Mouse (Mus musculus): ENCODE measurements around the gene Abcc2.

Abcc2 gene

DNA sequence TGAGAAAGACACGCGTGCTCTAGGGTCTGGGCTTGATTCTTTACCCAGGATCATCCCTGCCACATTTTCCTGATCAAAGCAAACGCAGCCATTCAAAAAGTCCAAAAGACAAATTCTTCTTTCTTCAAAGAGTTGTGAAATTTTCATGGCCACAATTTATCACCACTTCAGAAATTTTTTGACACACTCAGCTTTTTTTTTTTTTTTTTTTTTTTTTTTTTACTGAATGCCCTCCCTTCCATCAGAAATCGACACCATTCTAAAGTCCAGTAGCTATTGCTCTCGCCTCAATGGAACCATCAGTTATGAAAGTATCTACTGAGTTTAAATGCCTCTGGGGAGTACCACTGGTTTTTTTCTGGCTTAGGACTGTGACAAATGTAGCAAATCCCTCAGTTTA, 1.6 kb upstream of the Abcc2 start:
- DNase-seq (ENCODE audit: low spot score in 2 of 2): no peak

- DNase-seq (ENCODE audit: low spot score in 2 of 2): no peak
These were observed 2.8 kb downstream of the Abcc2 start for GRCm38 (mm10) chr19:43784761-43785160.

- DNase-seq (ENCODE audit: low spot score in 2 of 2): no peak
These were observed 4.4 kb downstream of the Abcc2 start for GRCm38 (mm10) chr19:43786249-43787026.

DNA sequence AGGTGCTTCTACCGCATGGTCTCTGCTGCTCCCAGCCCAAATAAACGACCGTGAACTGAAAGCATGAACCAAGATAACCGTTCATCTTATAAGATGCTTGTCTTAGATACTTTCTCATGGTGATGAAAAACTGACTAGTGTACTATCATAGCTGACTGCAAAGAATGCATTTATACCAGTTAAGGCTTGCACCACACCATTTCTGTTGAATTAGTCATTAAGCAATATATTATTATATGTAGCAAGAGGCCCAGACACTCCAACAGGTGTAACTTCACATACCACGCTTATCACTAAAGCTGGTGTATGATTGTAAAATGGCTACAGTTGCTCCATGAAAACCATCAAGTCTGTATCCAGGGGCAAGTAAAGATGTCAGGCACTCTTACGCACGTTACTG, 7.8 kb downstream of the Abcc2 start:
- no peak for DNase-seq (ENCODE audit: low spot score in 2 of 2)

DNA sequence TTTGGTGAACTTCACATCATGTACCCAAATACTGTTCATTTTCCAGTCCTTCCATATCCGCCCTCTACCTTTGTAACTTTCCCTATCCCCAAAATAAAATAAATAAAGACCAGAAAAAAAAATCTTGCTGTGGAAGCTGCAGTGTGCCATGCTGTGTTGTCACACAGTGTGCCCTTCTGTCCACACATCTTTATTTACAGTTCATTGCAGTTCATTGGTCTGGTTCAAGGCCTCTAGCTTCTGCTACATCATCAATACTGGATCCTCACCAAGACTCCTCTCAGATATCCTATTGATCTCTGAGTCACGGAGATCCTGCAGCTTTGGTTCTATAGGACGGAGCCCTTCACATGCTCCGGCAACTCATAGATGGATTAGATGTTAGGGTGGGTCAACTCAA, 10.5 kb downstream of the Abcc2 start:
- DNase-seq (ENCODE audit: low spot score in 2 of 2): no peak

GRCm38 (mm10) chr19:43793951-43794350, 12.0 kb downstream of the Abcc2 start:
- no peak for DNase-seq (ENCODE audit: low spot score in 2 of 2)

DNA sequence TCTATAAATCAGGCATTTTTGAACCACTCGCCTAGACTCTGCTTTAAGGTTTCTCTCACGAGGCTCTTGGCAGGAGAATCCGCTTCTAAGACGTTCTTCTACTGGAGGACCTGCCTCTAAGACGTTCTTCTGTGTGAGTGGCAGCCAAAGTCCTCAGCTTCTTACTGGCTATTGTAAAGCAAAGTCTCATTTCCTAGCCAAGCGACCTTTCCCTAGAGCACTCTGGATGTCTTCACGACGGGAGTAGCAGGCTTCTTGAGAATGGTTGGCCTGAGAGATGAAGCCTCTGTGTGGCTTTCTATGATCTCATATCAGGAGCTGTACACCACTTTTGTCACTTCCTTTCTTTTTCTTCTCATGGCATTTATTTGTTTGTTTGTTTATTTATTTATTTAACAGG, 13.5 kb downstream of the Abcc2 start:
- no peak for DNase-seq (ENCODE audit: low spot score in 2 of 2)

DNA sequence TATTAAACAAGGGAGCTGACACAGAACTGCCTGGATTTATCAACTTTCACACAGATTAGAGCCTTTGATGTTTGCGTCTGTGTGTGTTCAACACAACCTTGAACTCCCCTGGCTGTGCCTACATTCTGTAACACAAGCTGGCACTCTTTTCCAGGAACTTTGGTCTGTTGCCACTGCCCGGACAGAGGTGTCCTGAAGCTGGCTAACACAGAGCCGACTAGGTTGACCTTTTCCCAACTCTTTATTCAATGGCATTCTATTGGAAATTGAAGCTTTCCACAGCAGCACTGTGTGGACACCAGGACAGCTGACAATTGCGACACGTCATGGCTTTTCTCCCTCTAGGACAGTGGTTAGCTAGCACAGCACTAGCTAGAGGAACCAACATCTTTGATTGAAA, 15.2 kb downstream of the Abcc2 start:
- DNase-seq (ENCODE audit: low spot score in 2 of 2): no peak

- DNase-seq (ENCODE audit: low spot score in 2 of 2): no peak
These were observed 19.5 kb downstream of the Abcc2 start for GRCm38 (mm10) chr19:43801427-43802051.

DNA sequence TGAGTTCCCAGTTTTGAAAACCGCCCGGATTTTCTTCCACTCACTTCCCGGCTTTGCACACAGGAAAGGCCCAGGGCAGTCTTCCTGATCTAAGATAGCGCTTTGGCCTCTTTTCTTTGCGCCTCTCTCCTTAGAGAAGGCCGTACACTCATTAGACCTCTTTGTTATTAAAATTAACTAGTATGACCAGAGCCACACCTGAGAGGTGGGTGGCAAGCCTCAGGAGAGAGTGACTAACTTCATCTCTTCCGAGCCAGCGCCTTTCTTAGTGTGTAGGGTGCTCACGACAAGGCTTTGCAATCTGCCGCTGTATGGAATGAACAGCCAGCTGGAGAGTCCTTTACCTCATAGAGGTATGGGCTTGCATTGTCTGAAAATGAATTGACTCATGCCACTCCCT, 21.9 kb downstream of the Abcc2 start:
- no peak for DNase-seq (ENCODE audit: low spot score in 2 of 2)

GRCm38 (mm10) chr19:43809331-43809730, 27.3 kb downstream of the Abcc2 start:
- DNase-seq (ENCODE audit: low spot score in 2 of 2): no peak

- DNase-seq (ENCODE audit: low spot score in 2 of 2): no peak
These were observed 29.4 kb downstream of the Abcc2 start for GRCm38 (mm10) chr19:43811419-43811818.

GRCm38 (mm10) chr19:43813315-43813714, 31.3 kb downstream of the Abcc2 start:
- DNase-seq (ENCODE audit: low spot score in 2 of 2): no peak

GRCm38 (mm10) chr19:43815661-43816414, 33.8 kb downstream of the Abcc2 start:
- DNase-seq (ENCODE audit: low spot score in 2 of 2): peak; percentile 26 to 37

DNA sequence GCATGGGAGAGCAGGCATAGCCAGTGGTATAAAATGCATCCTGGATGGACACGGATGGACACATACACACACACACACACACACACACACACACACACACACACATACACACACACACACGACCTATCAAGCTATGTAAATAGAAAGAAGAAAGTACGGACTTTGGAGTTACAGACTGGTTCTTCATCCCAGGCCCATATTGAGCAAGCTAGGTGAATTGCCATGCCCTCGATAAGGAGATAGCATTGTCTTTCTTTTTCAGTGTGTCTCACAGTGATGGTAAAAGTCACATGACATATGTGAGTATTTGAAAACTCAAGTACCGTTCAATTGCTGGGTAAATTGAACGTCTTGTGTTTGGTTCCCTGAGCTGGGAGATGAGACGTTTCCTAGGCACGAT, 44.9 kb downstream of the Abcc2 start:
- DNase-seq (ENCODE audit: low spot score in 2 of 2): no peak

GRCm38 (mm10) chr19:43832425-43833069, 50.6 kb downstream of the Abcc2 start:
- DNase-seq (ENCODE audit: low spot score in 2 of 2): peak; percentile 78

- no peak for DNase-seq (ENCODE audit: low spot score in 2 of 2)
These were observed 61.2 kb downstream of the Abcc2 start for GRCm38 (mm10) chr19:43843184-43843583.

DNA sequence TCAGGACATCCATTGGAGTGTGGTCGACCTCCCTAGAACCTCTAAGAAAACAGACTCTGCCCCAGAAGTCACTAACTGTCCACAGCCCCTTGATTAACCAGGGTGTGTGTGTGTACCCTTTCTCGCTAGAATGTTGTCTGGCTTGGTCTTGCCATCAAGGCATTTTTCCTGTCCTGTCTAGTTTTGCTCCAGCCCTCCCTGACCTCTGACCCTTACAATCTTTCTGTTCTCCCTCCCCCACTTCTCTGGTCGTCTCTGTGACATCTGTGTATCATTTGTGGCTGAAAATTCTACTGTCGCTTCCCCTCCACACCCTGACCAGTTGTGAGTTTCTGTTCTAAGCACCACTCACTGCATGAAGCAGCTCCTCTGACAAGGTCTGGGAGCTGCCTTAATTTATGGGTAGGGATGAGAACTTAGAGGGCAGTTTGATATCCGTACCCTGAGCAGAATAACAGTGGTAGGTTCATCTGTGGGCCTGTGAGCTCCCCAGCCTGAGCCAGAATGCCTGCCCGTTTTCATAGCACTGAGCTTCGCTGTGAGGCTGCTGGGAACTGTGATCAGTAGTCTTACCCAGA, 63.4 kb downstream of the Abcc2 start:
- no peak for DNase-seq (ENCODE audit: low spot score in 2 of 2)

- DNase-seq (ENCODE audit: low spot score in 2 of 2): no peak
These were observed 65.1 kb downstream of the Abcc2 start for GRCm38 (mm10) chr19:43847056-43847455.

- no peak for DNase-seq (ENCODE audit: low spot score in 2 of 2)
These were observed 66.0 kb downstream of the Abcc2 start for GRCm38 (mm10) chr19:43847966-43848365.

DNA sequence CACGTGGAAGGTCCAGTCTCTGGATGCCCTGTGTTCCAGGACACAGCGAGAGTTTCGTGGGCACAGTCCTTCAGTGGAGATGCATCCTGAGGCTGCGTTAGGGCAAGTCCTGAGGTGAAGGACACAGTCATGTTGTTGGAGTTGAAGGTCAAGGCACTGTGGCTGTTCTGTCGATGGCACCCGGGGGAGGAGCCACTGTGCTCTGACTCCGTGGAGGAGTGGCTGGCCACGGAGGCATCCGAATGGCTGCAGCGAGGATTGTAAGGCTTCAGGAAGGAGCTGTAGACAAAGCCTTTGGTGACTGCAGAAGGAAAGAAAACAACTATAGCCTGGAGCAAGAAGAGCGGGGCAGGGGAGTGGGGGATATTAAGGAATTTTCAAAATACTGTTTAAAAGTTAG, 68.0 kb downstream of the Abcc2 start:
- no peak for DNase-seq (ENCODE audit: low spot score in 2 of 2)
